Mouse (Mus musculus): ENCODE measurements around the gene Gba. TPM values are rescaled to one million over a fixed set of nuclear protein-coding genes. Genes with fewer than 3 reads are reported as not detected.
"Not testable (repeated sequence)": the region's sequence is repeated elsewhere in the genome, so short reads cannot be mapped to it uniquely, and the experiment has no call there.

Gene Gba
- total and polyA plus RNA-seq, 2 experiments from 2014 or later: 46.8 to 77.4 TPM

GRCm38 (mm10) chr3:89210162-89210561 lies 7.4 kb downstream of the Gba start:
- no peak overlapping the region for H3K9ac ChIP-seq (replicated peaks; ENCODE audit: low read length)
- peaks cover 48% of the 10 kb centered on the region for H3K36me3 ChIP-seq (ENCODE audit: insufficient read depth, low read length)
- H3K27ac ChIP-seq: no peak overlapping the region
- no peaks in the 10 kb centered on the region for H3K9me3 ChIP-seq (ENCODE audit: low read length)
- ATAC-seq: no peak
- H3K27me3 ChIP-seq (ENCODE audit: insufficient read depth, low read length): no peaks in the 10 kb centered on the region
- H3K4me1 ChIP-seq (ENCODE audit: insufficient read depth, low read length): peaks cover 10% of the 10 kb centered on the region; the same call in 1 of the 2 replicates
- no peak for TF ChIP-seq CTCF (IDR thresholded peaks at IDR 0.05; ENCODE audit: low read depth)
- DNase-seq (ENCODE audit: low spot score): no peak
- H3K4me2 ChIP-seq (ENCODE audit: low read depth, low read length): no peak overlapping the region
- WGBS: 81% methylated on average over 13 of the region's 13 CpGs
- no peak overlapping the region for H3K4me3 ChIP-seq (ENCODE audit: low read length)

GRCm38 (mm10) chr3:89210731-89211130 lies 8.0 kb downstream of the Gba start:
- DNase-seq (ENCODE audit: low spot score) (no peak), ATAC-seq (no peak)
- Histone ChIP-seq H3K9ac (replicated peaks; ENCODE audit: low read length) (no peak overlapping the region), H3K4me3 (ENCODE audit: low read length) (no peak overlapping the region), H3K27me3 (ENCODE audit: insufficient read depth, low read length) (no peaks in the 10 kb centered on the region), H3K9me3 (ENCODE audit: low read length) (no peaks in the 10 kb centered on the region), H3K27ac (no peak overlapping the region), H3K4me2 (ENCODE audit: low read depth, low read length) (no peak overlapping the region), H3K36me3 (ENCODE audit: insufficient read depth, low read length) (peaks cover 44% of the 10 kb centered on the region), H3K4me1 (ENCODE audit: insufficient read depth, low read length) (peaks cover 15% of the 10 kb centered on the region; the same call in 1 of the 2 replicates)
- TF ChIP-seq CTCF (IDR thresholded peaks at IDR 0.05; ENCODE audit: low read depth): no peak
- WGBS: 69% methylated on average over 7 of the region's 7 CpGs

GRCm38 (mm10) chr3:89213803-89214530 lies 11.2 kb downstream of the Gba start:
- no peak for TF ChIP-seq CTCF (IDR thresholded peaks at IDR 0.05; ENCODE audit: low read depth)
- Histone ChIP-seq H3K4me3 (ENCODE audit: low read length) (peak overlapping the region; percentile 79), H3K9me3 (ENCODE audit: low read length) (no peaks in the 10 kb centered on the region), H3K4me2 (ENCODE audit: low read depth, low read length) (peak overlapping the region; percentile 74), H3K9ac (replicated peaks; ENCODE audit: low read length) (peak overlapping the region; percentile 75), H3K27ac (peak overlapping the region; percentile 96), H3K27me3 (ENCODE audit: insufficient read depth, low read length) (no peaks in the 10 kb centered on the region), H3K36me3 (ENCODE audit: insufficient read depth, low read length) (peaks cover 13% of the 10 kb centered on the region), H3K4me1 (ENCODE audit: insufficient read depth, low read length) (peaks cover 16% of the 10 kb centered on the region; the same call in 1 of the 2 replicates)
- ATAC-seq (peak; percentile 90), DNase-seq (ENCODE audit: low spot score) (peak; percentile 97)
- WGBS: under 1% methylated on average over 69 of the region's 69 CpGs

- Histone ChIP-seq H3K4me1 (ENCODE audit: insufficient read depth, low read length) (peaks cover 16% of the 10 kb centered on the region; the same call in 1 of the 2 replicates), H3K4me3 (ENCODE audit: low read length) (peak within 1 kb of the TSS; percentile 79), H3K9ac (replicated peaks; ENCODE audit: low read length) (peak within 1 kb of the TSS; percentile 75), H3K4me2 (ENCODE audit: low read depth, low read length) (peak within 1 kb of the TSS; percentile 74), H3K27ac (peak within 1 kb of the TSS; percentile 96), H3K9me3 (ENCODE audit: low read length) (no peaks in the 10 kb centered on the region), H3K27me3 (ENCODE audit: insufficient read depth, low read length) (no peaks in the 10 kb centered on the region), H3K36me3 (ENCODE audit: insufficient read depth, low read length) (peaks cover 5% of the 10 kb centered on the region; the same call in 1 of the 2 replicates)
- under 1% methylated on average over 19 of the region's 19 CpGs for WGBS
- ATAC-seq: 0 out of 2 replicates have a peak, but pooled peaks have one; percentile 6
- TF ChIP-seq CTCF (IDR thresholded peaks at IDR 0.05; ENCODE audit: low read depth): no peak
- peak; percentile 57 for DNase-seq (ENCODE audit: low spot score)
Measured at GRCm38 (mm10) chr3:89214681-89215411, 12.1 kb downstream of the Gba start, which contains the start of gene Thbs3. TSS of gene Thbs3 (plus strand) at chr3:89215180.

- Histone ChIP-seq H3K36me3 (ENCODE audit: insufficient read depth, low read length) (no peaks in the 10 kb centered on the region), H3K9ac (replicated peaks; ENCODE audit: low read length) (no peak overlapping the region), H3K4me1 (ENCODE audit: insufficient read depth, low read length) (peaks cover 16% of the 10 kb centered on the region; the same call in 1 of the 2 replicates), H3K4me2 (ENCODE audit: low read depth, low read length) (peak overlapping the region; percentile 74), H3K9me3 (ENCODE audit: low read length) (no peaks in the 10 kb centered on the region), H3K4me3 (ENCODE audit: low read length) (peak overlapping the region; percentile 79), H3K27ac (peak overlapping the region; percentile 96), H3K27me3 (ENCODE audit: insufficient read depth, low read length) (no peaks in the 10 kb centered on the region)
- under 1% methylated on average over 6 of the region's 6 CpGs for WGBS
- TF ChIP-seq CTCF (IDR thresholded peaks at IDR 0.05; ENCODE audit: low read depth): peak; percentile 96
- DNase-seq (ENCODE audit: low spot score): peak; percentile 96
- peak; percentile 52 for ATAC-seq
Measured at GRCm38 (mm10) chr3:89215853-89216252, 13.1 kb downstream of the Gba start.

GRCm38 (mm10) chr3:89216407-89216806 lies 13.7 kb downstream of the Gba start:
- 60% methylated on average over 7 of the region's 7 CpGs for WGBS
- ATAC-seq; DNase-seq (ENCODE audit: low spot score); H3K9ac ChIP-seq (replicated peaks; ENCODE audit: low read length); H3K27ac ChIP-seq; H3K4me2 ChIP-seq (ENCODE audit: low read depth, low read length); H3K27me3 ChIP-seq (ENCODE audit: insufficient read depth, low read length); H3K36me3 ChIP-seq (ENCODE audit: insufficient read depth, low read length); H3K9me3 ChIP-seq (ENCODE audit: low read length); H3K4me3 ChIP-seq (ENCODE audit: low read length): not testable (repeated sequence)
- H3K4me1 ChIP-seq (ENCODE audit: insufficient read depth, low read length): peaks cover 16% of the 10 kb centered on the region; the same call in 1 of the 2 replicates

Data from hindbrain, postnatal 0 days (tissue).